Mouse (Mus musculus): ENCODE data around the gene Zfyve27. TPM values are rescaled to one million over a fixed set of nuclear protein-coding genes. Genes with fewer than 3 reads are reported as not detected.

The Zfyve27 gene
- polyA plus RNA-seq, 1 experiment from 2014 or later = 64.8 TPM

DNA sequence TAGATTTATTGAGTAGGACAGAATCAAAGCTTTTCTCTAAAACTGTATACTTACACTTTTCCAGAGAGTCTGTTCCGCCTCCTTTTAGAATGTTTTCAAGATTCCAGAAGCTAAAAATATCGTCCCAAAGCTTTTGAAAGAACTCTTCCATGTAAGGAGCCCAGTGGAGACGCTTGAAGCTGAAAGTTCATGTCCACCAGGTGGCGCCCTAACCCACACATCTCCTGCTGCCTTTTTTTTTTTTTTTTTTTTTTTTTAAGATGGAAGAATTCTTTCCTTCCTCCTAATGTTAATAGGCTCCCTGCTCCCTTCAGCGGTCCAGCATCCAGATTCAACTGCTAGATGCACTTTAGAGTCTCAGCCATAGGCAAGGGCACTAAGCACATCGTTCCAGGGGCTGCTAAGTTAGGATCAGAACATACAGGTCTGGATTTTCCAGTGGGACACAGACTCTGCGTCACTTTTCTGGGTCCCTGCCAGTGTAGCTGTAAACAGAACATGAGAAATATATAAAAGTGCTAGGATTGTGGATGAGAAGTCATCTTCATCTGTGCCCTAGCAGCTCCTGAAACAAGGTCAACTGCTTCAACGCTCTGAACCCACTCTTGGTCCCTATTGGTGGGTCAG lies 19.1 kb upstream of the Zfyve27 start:
- Histone ChIP-seq H3K4me2 (replicated peaks) (no peak overlapping the region), H3K4me3 (no peak overlapping the region), H3K27ac (replicated peaks) (no peak overlapping the region), H3K9ac (replicated peaks) (no peak overlapping the region), H3K27me3 (peaks cover 9% of the 10 kb centered on the region), H3K36me3 (no peaks in the 10 kb centered on the region), H3K9me3 (no peaks in the 10 kb centered on the region), H3K4me1 (peaks cover 13% of the 10 kb centered on the region)
- 31% methylated on average over 8 of the region's 8 CpGs for WGBS
- ATAC-seq (replicated peaks) = no peak

GRCm38 (mm10) chr19:42145210-42145609 lies 18.5 kb upstream of the Zfyve27 start:
- Histone ChIP-seq H3K4me3 (no peak overlapping the region), H3K27ac (replicated peaks) (no peak overlapping the region), H3K4me1 (peaks cover 13% of the 10 kb centered on the region), H3K9ac (replicated peaks) (no peak overlapping the region), H3K36me3 (no peaks in the 10 kb centered on the region), H3K4me2 (replicated peaks) (no peak overlapping the region), H3K27me3 (peaks cover 9% of the 10 kb centered on the region), H3K9me3 (no peaks in the 10 kb centered on the region)
- ATAC-seq (replicated peaks) = no peak
- 66% methylated on average over 4 of the region's 4 CpGs for WGBS

DNA sequence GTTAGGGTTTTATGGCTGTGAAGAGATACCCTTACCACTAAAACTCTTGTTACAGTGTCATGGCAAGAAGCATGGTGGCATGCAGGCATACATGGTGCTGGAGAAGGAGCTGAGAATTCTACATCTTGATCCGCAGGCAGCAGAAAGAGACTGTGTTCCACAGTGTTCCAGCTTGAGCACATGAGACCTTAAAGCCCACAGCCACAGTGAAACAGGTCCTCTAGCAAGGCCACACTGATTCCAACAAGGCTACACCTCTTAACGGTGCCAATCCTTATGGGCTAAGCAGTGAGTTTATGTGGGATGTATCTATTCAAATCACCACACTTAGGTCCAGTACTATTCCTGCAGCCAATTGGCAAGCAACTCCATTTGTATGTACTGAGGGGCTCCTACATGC lies 18.0 kb upstream of the Zfyve27 start:
- WGBS = 91% methylated on average over 2 of the region's 2 CpGs
- no peak overlapping the region for H3K4me2 ChIP-seq (replicated peaks)
- no peaks in the 10 kb centered on the region for H3K36me3 ChIP-seq
- H3K9me3 ChIP-seq = no peaks in the 10 kb centered on the region
- no peak overlapping the region for H3K9ac ChIP-seq (replicated peaks)
- H3K27ac ChIP-seq (replicated peaks) = no peak overlapping the region
- H3K27me3 ChIP-seq = peaks cover 9% of the 10 kb centered on the region
- H3K4me1 ChIP-seq = peaks cover 13% of the 10 kb centered on the region
- ATAC-seq (replicated peaks) = no peak
- no peak overlapping the region for H3K4me3 ChIP-seq

- Histone ChIP-seq H3K27ac (replicated peaks) (no peak overlapping the region), H3K36me3 (no peaks in the 10 kb centered on the region), H3K4me2 (replicated peaks) (no peak overlapping the region), H3K9me3 (no peaks in the 10 kb centered on the region), H3K9ac (replicated peaks) (no peak overlapping the region), H3K27me3 (peaks cover 9% of the 10 kb centered on the region), H3K4me3 (no peak overlapping the region), H3K4me1 (peaks cover 13% of the 10 kb centered on the region)
- no peak for ATAC-seq (replicated peaks)
- WGBS = 90% methylated on average over 9 of the region's 9 CpGs
Measured at GRCm38 (mm10) chr19:42146276-42147010, 17.3 kb upstream of the Zfyve27 start.

DNA sequence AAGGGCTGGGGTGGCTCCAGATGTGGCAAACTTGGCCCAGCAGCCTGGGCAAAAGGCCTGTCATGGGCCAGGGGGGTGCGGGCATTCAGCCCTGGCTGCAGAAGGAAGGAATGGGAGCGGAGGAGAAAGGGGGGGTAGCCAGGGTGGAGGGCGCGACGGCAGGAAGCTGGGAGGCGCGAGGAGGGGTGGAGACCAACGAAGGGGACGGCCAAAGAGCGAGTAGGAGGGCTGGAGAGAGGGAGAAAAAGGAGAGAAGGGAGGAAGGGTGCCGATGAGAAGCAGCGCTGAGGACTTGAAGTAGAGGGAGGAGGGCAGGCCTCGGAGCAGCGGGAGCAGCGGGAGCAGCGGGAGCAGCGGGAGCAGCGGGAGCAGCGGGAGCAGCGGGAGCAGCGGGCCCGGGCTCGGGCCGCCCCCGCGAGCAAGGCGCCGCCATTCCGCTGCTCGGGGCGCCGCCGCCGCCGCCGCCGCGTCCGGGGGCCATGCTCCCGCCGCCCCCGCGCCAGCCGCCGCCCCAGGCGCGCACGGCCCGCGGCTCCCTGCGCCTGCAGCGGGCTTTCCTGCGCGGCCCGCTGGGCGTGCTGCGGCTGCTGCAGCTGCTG lies 16.5 kb upstream of the Zfyve27 start, which contains the start of gene Marveld1:
Gene Marveld1 (plus strand): TSS at position 231 of the 599 bp plus-strand sequence.
- H3K27me3 ChIP-seq = peaks cover 9% of the 10 kb centered on the region
- H3K9ac ChIP-seq (replicated peaks) = peak within 1 kb of the TSS; percentile 55
- H3K9me3 ChIP-seq = no peaks in the 10 kb centered on the region
- H3K36me3 ChIP-seq = no peaks in the 10 kb centered on the region
- H3K4me1 ChIP-seq = peaks cover 13% of the 10 kb centered on the region
- peak within 1 kb of the TSS; percentile 69 for H3K4me2 ChIP-seq (replicated peaks)
- peak within 1 kb of the TSS; percentile 54 for H3K4me3 ChIP-seq
- under 1% methylated on average over 47 of the region's 57 CpGs for WGBS
- peak; percentile 23; the same call in 1 of the 2 replicates for ATAC-seq (replicated peaks)
- H3K27ac ChIP-seq (replicated peaks) = 0 out of 2 replicates have a peak within 1 kb of the TSS, but pooled peaks have one; percentile 19

DNA sequence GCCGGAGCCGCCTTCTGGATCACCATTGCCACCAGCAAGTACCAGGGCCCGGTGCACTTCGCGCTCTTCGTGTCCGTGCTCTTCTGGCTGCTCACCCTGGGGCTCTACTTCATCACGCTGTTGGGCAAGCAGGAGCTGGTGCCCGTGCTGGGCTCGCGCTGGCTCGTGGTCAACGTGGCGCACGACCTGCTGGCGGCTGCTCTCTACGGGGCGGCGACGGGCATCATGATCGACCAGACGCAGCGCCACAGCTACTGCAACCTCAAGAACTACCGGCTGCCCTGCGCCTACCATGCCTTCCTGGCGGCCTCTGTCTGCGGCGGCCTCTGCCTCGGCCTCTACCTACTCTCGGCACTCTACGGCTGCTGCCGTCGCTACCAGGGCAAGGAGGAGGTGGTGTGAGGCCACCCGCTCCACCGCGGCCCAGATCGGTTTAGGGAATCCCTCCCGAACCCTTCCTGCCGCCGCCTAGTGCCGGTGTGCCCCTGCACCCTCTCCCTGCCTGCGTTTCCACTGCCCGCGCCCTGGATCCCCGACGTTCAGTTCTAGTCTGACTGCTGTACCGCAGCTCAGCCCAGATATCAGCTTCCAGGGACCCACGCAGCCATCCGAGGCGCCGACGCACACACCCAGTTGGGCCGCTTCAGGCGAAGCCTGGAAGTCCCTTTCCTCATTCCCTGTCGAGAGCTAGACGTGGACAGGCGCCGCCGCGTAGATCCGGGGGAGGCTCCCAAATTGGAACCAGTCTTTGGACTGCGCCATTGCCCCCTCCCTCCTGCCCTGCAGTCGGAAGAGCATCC lies 15.8 kb upstream of the Zfyve27 start:
- H3K9ac ChIP-seq (replicated peaks) = peak overlapping the region; percentile 55
- ATAC-seq (replicated peaks) = peak; percentile 33
- 0 out of 2 replicates have a peak overlapping the region, but pooled peaks have one; percentile 19 for H3K27ac ChIP-seq (replicated peaks)
- H3K36me3 ChIP-seq = no peaks in the 10 kb centered on the region
- H3K27me3 ChIP-seq = peaks cover 9% of the 10 kb centered on the region
- H3K4me2 ChIP-seq (replicated peaks) = peak overlapping the region; percentile 69
- peak overlapping the region; percentile 54 for H3K4me3 ChIP-seq
- H3K9me3 ChIP-seq = no peaks in the 10 kb centered on the region
- peaks cover 13% of the 10 kb centered on the region for H3K4me1 ChIP-seq
- under 1% methylated on average over 63 of the region's 63 CpGs for WGBS

GRCm38 (mm10) chr19:42148569-42148860 lies 15.2 kb upstream of the Zfyve27 start:
- Histone ChIP-seq H3K36me3 (no peaks in the 10 kb centered on the region), H3K9me3 (no peaks in the 10 kb centered on the region), H3K27ac (replicated peaks) (no peak overlapping the region), H3K4me3 (peak overlapping the region; percentile 54), H3K27me3 (peaks cover 9% of the 10 kb centered on the region), H3K4me2 (replicated peaks) (peak overlapping the region; percentile 69), H3K4me1 (peaks cover 13% of the 10 kb centered on the region), H3K9ac (replicated peaks) (peak overlapping the region; percentile 55)
- ATAC-seq (replicated peaks) = no peak
- 30% methylated on average over 7 of the region's 7 CpGs for WGBS

DNA sequence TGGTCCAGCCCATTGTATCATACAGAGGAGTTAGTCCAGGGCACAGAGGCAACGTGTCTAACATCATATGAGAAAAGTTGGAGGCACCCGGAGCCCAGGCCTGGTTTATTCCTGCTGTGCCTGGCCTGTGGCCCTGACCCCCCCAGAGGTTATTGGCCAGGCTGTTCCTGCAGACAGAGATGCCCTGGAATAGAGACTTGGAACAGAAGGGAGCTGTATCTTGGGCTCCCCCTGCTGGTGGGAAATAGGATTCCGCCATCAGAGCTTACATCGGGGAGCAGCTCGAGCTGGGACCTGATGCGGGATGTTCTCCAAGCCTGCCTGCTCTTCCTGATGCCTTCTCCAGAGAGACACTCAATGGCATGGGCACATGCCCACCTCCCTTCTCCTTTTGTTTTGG lies 11.8 kb upstream of the Zfyve27 start:
- Histone ChIP-seq H3K27ac (replicated peaks) (no peak overlapping the region), H3K4me2 (replicated peaks) (no peak overlapping the region), H3K9ac (replicated peaks) (no peak overlapping the region), H3K36me3 (no peaks in the 10 kb centered on the region), H3K4me3 (no peak overlapping the region), H3K4me1 (peaks cover 13% of the 10 kb centered on the region), H3K27me3 (peaks cover 9% of the 10 kb centered on the region), H3K9me3 (no peaks in the 10 kb centered on the region)
- ATAC-seq (replicated peaks) = 0 out of 2 replicates have a peak, but pooled peaks have one; percentile 17
- 2% methylated on average over 6 of the region's 6 CpGs for WGBS

- 69% methylated on average over 12 of the region's 12 CpGs for WGBS
- Histone ChIP-seq H3K4me3 (no peak overlapping the region), H3K4me1 (no peaks in the 10 kb centered on the region), H3K9me3 (no peaks in the 10 kb centered on the region), H3K4me2 (replicated peaks) (no peak overlapping the region), H3K9ac (replicated peaks) (no peak overlapping the region), H3K27ac (replicated peaks) (no peak overlapping the region), H3K27me3 (no peaks in the 10 kb centered on the region), H3K36me3 (no peaks in the 10 kb centered on the region)
- no peak for ATAC-seq (replicated peaks)
Measured at GRCm38 (mm10) chr19:42157493-42158237, 6.1 kb upstream of the Zfyve27 start.

DNA sequence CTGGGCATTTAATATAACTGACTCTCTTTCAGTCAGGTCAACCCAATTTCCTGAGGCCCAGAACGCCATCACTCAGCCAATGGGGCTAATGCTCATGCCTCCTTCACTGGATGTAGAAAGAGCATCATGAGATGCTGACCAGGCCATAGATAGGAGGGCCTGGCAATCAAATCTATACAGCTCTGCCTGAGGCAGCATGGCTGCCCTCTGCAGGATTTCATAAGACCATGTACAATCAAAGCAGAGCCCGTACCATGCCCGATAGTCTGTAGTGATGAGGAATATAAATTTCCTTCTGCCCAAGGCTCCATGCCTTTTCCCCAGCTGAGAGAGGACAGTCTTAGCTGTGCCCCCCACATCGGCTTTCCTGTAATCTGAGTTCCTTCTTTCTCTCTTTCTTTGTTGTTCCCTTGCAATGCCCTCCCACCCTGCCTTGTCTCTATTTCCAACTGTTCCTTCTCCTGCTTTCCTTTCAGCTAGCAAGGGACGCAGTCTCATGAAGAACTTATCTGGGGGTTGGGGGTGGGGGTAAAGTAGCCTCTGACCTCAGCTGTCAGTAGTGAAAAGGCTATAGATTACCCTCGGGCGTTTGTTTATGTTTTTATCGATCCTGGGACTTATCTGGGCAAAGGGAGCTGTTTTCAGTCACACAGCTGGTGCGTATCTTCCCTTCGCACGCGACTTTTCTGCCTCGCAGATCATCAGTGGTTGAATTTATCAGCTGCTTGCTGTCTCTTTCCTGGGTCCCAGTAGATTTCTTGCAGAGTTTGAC lies 5.3 kb upstream of the Zfyve27 start:
- H3K4me3 ChIP-seq = no peak overlapping the region
- WGBS = 70% methylated on average over 13 of the region's 13 CpGs
- H3K9me3 ChIP-seq = no peaks in the 10 kb centered on the region
- no peaks in the 10 kb centered on the region for H3K36me3 ChIP-seq
- no peaks in the 10 kb centered on the region for H3K4me1 ChIP-seq
- H3K27ac ChIP-seq (replicated peaks) = no peak overlapping the region
- H3K4me2 ChIP-seq (replicated peaks) = no peak overlapping the region
- H3K27me3 ChIP-seq = no peaks in the 10 kb centered on the region
- ATAC-seq (replicated peaks) = no peak
- H3K9ac ChIP-seq (replicated peaks) = no peak overlapping the region

DNA sequence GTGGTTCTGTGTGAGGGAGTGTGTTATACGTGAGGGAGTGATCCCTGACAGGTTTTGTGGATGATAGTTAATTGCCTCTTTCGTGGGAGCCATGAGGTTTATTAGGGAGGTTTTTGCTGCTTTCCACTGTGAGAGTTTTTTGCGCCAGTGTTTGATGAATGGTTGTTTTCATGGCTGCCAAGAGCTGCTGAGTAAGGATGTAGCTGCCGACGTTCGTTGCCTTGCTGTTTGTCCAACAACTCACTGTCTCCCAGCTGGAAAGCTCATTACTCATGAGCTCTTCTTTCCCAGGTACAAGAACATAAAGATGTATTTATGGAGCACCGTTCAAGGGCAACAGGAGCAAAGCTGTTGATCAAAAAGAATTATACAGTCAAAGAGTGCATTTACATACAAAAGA lies 437 bp downstream of the Zfyve27 start:
- Histone ChIP-seq H3K27me3 (peaks cover 4% of the 10 kb centered on the region; the same call in 1 of the 2 replicates), H3K27ac (replicated peaks) (peak overlapping the region; percentile 31; the same call in 1 of the 2 replicates), H3K4me3 (no peak overlapping the region), H3K9ac (replicated peaks) (no peak overlapping the region), H3K9me3 (no peaks in the 10 kb centered on the region), H3K4me1 (peaks cover 7% of the 10 kb centered on the region; the same call in 1 of the 2 replicates), H3K36me3 (no peaks in the 10 kb centered on the region), H3K4me2 (replicated peaks) (no peak overlapping the region)
- 20% methylated on average over 7 of the region's 7 CpGs for WGBS
- no peak for ATAC-seq (replicated peaks)
